Mouse (Mus musculus): ENCODE results near the gene Gm13278. TPM values are rescaled to one million over a fixed set of nuclear protein-coding genes. Genes with fewer than 3 reads are reported as not detected.
"Not testable (repeated sequence)": the region's sequence is repeated elsewhere in the genome, so short reads cannot be mapped to it uniquely, and the experiment has no call there.

The Gm13278 gene
- polyA plus RNA-seq, 1 experiment from 2014 or later, result not detected

GRCm38 (mm10) chr4:88805761-88806160, 14.4 kb downstream of the Gm13278 start:
- not testable (repeated sequence) for H3K9me3 ChIP-seq (replicated peaks; ENCODE audit: control insufficient read depth, low read length); H3K27ac ChIP-seq (ENCODE audit: low read length); H3K9ac ChIP-seq (ENCODE audit: low read length); H3K36me3 ChIP-seq (ENCODE audit: control insufficient read depth, insufficient read depth, low read length); H3K4me2 ChIP-seq (ENCODE audit: low read depth, low read length); H3K27me3 ChIP-seq (ENCODE audit: control insufficient read depth, insufficient read depth, low read length); ATAC-seq (ENCODE audit: insufficient read depth, low FRiP score); H3K4me1 ChIP-seq (ENCODE audit: control insufficient read depth, insufficient read depth, low read length)
- H3K4me3 ChIP-seq (replicated peaks; ENCODE audit: low read length), result peak overlapping the region; percentile 23; the same call in 1 of the 2 replicates
- WGBS, result 0% methylated on average over 13 of the region's 34 CpGs

GRCm38 (mm10) chr4:88815928-88816327, 24.6 kb downstream of the Gm13278 start, which contains the start of gene Ifna7:
TSS of gene Ifna7 (plus strand) at chr4:88816228.
- no peaks in the 10 kb centered on the region for H3K9me3 ChIP-seq (replicated peaks; ENCODE audit: control insufficient read depth, low read length)
- H3K4me3 ChIP-seq (replicated peaks; ENCODE audit: low read length), result no peak within 1 kb of the TSS
- H3K4me1 ChIP-seq (ENCODE audit: control insufficient read depth, insufficient read depth, low read length), result no peaks in the 10 kb centered on the region
- H3K4me2 ChIP-seq (ENCODE audit: low read depth, low read length), result no peak within 1 kb of the TSS
- no peak for ATAC-seq (ENCODE audit: insufficient read depth, low FRiP score)
- 46% methylated on average over 3 of the region's 3 CpGs for WGBS
- H3K36me3 ChIP-seq (ENCODE audit: control insufficient read depth, insufficient read depth, low read length), result no peaks in the 10 kb centered on the region
- H3K27me3 ChIP-seq (ENCODE audit: control insufficient read depth, insufficient read depth, low read length), result no peaks in the 10 kb centered on the region
- no peak within 1 kb of the TSS for H3K27ac ChIP-seq (ENCODE audit: low read length)
- H3K9ac ChIP-seq (ENCODE audit: low read length), result no peak within 1 kb of the TSS

GRCm38 (mm10) chr4:88819659-88820058, 28.3 kb downstream of the Gm13278 start, which contains the start of gene Ifna11:
TSS of gene Ifna11 (plus strand) at chr4:88819959.
- no peak for ATAC-seq (ENCODE audit: insufficient read depth, low FRiP score)
- H3K4me3 ChIP-seq (replicated peaks; ENCODE audit: low read length), result no peak within 1 kb of the TSS
- no peaks in the 10 kb centered on the region for H3K36me3 ChIP-seq (ENCODE audit: control insufficient read depth, insufficient read depth, low read length)
- H3K4me1 ChIP-seq (ENCODE audit: control insufficient read depth, insufficient read depth, low read length), result no peaks in the 10 kb centered on the region
- H3K27me3 ChIP-seq (ENCODE audit: control insufficient read depth, insufficient read depth, low read length), result no peaks in the 10 kb centered on the region
- H3K9me3 ChIP-seq (replicated peaks; ENCODE audit: control insufficient read depth, low read length), result no peaks in the 10 kb centered on the region
- H3K4me2 ChIP-seq (ENCODE audit: low read depth, low read length), result no peak within 1 kb of the TSS
- H3K27ac ChIP-seq (ENCODE audit: low read length), result no peak within 1 kb of the TSS
- H3K9ac ChIP-seq (ENCODE audit: low read length), result no peak within 1 kb of the TSS
- WGBS, result 74% methylated on average over 1 of the region's 1 CpGs

- Histone ChIP-seq H3K9ac (ENCODE audit: low read length) (no peak overlapping the region), H3K4me1 (ENCODE audit: control insufficient read depth, insufficient read depth, low read length) (no peaks in the 10 kb centered on the region), H3K9me3 (replicated peaks; ENCODE audit: control insufficient read depth, low read length) (no peaks in the 10 kb centered on the region), H3K36me3 (ENCODE audit: control insufficient read depth, insufficient read depth, low read length) (no peaks in the 10 kb centered on the region), H3K27ac (ENCODE audit: low read length) (no peak overlapping the region), H3K27me3 (ENCODE audit: control insufficient read depth, insufficient read depth, low read length) (no peaks in the 10 kb centered on the region), H3K4me3 (replicated peaks; ENCODE audit: low read length) (no peak overlapping the region), H3K4me2 (ENCODE audit: low read depth, low read length) (no peak overlapping the region)
- no peak for ATAC-seq (ENCODE audit: insufficient read depth, low FRiP score)
- 20% methylated on average over 4 of the region's 4 CpGs for WGBS
These were observed 31.6 kb downstream of the Gm13278 start for GRCm38 (mm10) chr4:88822995-88823394.

DNA sequence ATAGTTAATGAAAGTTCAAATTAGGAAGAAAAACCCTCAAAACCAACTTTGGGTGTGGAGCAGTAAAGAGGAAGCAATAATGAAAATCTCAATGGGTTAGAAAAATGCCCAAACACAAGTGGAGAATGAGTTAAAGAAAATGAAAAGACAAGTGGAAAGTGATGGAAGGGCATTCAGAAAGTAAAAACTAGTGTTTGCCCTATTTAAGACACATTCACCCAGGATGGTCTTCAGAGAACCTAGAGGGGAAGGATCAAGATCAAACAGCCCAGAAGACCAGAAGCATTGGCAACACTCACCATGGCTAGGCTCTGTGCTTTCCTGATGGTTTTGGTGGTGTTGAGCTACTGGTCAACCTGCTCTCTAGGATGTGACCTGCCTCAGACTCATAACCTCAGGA, 35.8 kb downstream of the Gm13278 start, which contains the start of gene Ifna6:
Gene Ifna6, plus strand, starts transcription at position 301 of the 400 bp plus-strand sequence.
- H3K9ac ChIP-seq (ENCODE audit: low read length); H3K4me2 ChIP-seq (ENCODE audit: low read depth, low read length); H3K27ac ChIP-seq (ENCODE audit: low read length); H3K9me3 ChIP-seq (replicated peaks; ENCODE audit: control insufficient read depth, low read length); H3K4me1 ChIP-seq (ENCODE audit: control insufficient read depth, insufficient read depth, low read length); H3K36me3 ChIP-seq (ENCODE audit: control insufficient read depth, insufficient read depth, low read length); ATAC-seq (ENCODE audit: insufficient read depth, low FRiP score); H3K27me3 ChIP-seq (ENCODE audit: control insufficient read depth, insufficient read depth, low read length); H3K4me3 ChIP-seq (replicated peaks; ENCODE audit: low read length): not testable (repeated sequence)

GRCm38 (mm10) chr4:88830523-88830922, 39.2 kb downstream of the Gm13278 start:
- Histone ChIP-seq H3K4me1 (ENCODE audit: control insufficient read depth, insufficient read depth, low read length) (no peaks in the 10 kb centered on the region), H3K9me3 (replicated peaks; ENCODE audit: control insufficient read depth, low read length) (no peaks in the 10 kb centered on the region), H3K4me2 (ENCODE audit: low read depth, low read length) (no peak overlapping the region), H3K27me3 (ENCODE audit: control insufficient read depth, insufficient read depth, low read length) (no peaks in the 10 kb centered on the region), H3K9ac (ENCODE audit: low read length) (no peak overlapping the region), H3K27ac (ENCODE audit: low read length) (no peak overlapping the region), H3K36me3 (ENCODE audit: control insufficient read depth, insufficient read depth, low read length) (no peaks in the 10 kb centered on the region), H3K4me3 (replicated peaks; ENCODE audit: low read length) (no peak overlapping the region)
- 27% methylated on average over 4 of the region's 4 CpGs for WGBS
- ATAC-seq (ENCODE audit: insufficient read depth, low FRiP score), result no peak

- not testable (repeated sequence) for H3K27me3 ChIP-seq (ENCODE audit: control insufficient read depth, insufficient read depth, low read length); H3K36me3 ChIP-seq (ENCODE audit: control insufficient read depth, insufficient read depth, low read length); H3K4me2 ChIP-seq (ENCODE audit: low read depth, low read length); H3K9ac ChIP-seq (ENCODE audit: low read length); H3K9me3 ChIP-seq (replicated peaks; ENCODE audit: control insufficient read depth, low read length); ATAC-seq (ENCODE audit: insufficient read depth, low FRiP score); H3K4me1 ChIP-seq (ENCODE audit: control insufficient read depth, insufficient read depth, low read length); H3K4me3 ChIP-seq (replicated peaks; ENCODE audit: low read length); H3K27ac ChIP-seq (ENCODE audit: low read length)
- 79% methylated on average over 1 of the region's 1 CpGs for WGBS
These were observed 43.9 kb downstream of the Gm13278 start, which contains the start of gene Ifna5 for GRCm38 (mm10) chr4:88835225-88835624. TSS of gene Ifna5 (plus strand) at chr4:88835525.

DNA sequence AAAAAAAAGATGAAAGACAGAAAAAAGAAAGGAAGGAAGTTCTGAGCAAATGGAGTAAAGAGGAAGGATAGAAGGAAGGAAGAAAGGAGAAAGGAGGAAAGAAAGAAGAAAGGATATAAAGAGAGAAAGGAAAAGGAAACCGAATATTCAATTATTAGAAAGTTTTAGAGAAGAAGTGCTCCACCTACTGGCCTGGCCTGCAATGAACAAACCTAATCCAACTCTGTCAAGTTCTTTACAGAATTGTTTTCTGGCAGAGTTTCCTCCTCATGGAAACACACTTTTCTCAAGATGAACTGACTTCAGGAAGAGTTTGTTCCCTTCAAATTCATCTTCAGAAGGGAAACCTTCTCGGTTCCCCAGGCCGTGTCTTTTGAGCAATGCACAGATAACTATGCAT, 47.5 kb downstream of the Gm13278 start:
- Histone ChIP-seq H3K9me3 (replicated peaks; ENCODE audit: control insufficient read depth, low read length) (no peaks in the 10 kb centered on the region), H3K4me2 (ENCODE audit: low read depth, low read length) (no peak overlapping the region), H3K4me3 (replicated peaks; ENCODE audit: low read length) (no peak overlapping the region), H3K27ac (ENCODE audit: low read length) (no peak overlapping the region), H3K36me3 (ENCODE audit: control insufficient read depth, insufficient read depth, low read length) (no peaks in the 10 kb centered on the region), H3K4me1 (ENCODE audit: control insufficient read depth, insufficient read depth, low read length) (no peaks in the 10 kb centered on the region), H3K27me3 (ENCODE audit: control insufficient read depth, insufficient read depth, low read length) (no peaks in the 10 kb centered on the region), H3K9ac (ENCODE audit: low read length) (no peak overlapping the region)
- ATAC-seq (ENCODE audit: insufficient read depth, low FRiP score), result no peak
- WGBS, result 36% methylated on average over 3 of the region's 3 CpGs

DNA sequence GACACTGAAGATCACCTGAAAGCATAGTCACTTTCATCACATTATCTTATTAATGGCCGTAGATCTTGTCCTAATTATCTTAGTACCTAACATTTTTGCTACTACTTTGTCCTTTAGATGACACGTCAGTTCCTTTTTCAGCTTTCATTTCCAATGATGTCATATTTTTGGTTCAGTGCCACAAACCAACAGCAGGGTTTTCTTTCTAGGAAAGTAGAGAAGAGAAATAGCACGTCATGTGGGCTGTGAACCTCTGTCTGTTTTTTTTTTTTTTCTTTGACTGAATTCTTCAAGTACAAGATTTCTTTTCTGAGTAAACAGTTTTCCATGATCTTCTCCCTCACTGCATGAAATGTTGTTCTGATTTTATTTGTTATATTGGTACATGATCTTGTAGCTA, 48.7 kb downstream of the Gm13278 start:
- no peak overlapping the region for H3K27ac ChIP-seq (ENCODE audit: low read length)
- no peak overlapping the region for H3K4me3 ChIP-seq (replicated peaks; ENCODE audit: low read length)
- H3K4me1 ChIP-seq (ENCODE audit: control insufficient read depth, insufficient read depth, low read length), result no peaks in the 10 kb centered on the region
- H3K4me2 ChIP-seq (ENCODE audit: low read depth, low read length), result no peak overlapping the region
- no peaks in the 10 kb centered on the region for H3K27me3 ChIP-seq (ENCODE audit: control insufficient read depth, insufficient read depth, low read length)
- 58% methylated on average over 3 of the region's 3 CpGs for WGBS
- H3K9ac ChIP-seq (ENCODE audit: low read length), result no peak overlapping the region
- no peaks in the 10 kb centered on the region for H3K9me3 ChIP-seq (replicated peaks; ENCODE audit: control insufficient read depth, low read length)
- no peaks in the 10 kb centered on the region for H3K36me3 ChIP-seq (ENCODE audit: control insufficient read depth, insufficient read depth, low read length)
- no peak for ATAC-seq (ENCODE audit: insufficient read depth, low FRiP score)

Data from stomach, embryonic 16.5 days (tissue).